Comparison of ENCODE assay signal across 8 mouse cellular contexts in the genomic region with DNA sequence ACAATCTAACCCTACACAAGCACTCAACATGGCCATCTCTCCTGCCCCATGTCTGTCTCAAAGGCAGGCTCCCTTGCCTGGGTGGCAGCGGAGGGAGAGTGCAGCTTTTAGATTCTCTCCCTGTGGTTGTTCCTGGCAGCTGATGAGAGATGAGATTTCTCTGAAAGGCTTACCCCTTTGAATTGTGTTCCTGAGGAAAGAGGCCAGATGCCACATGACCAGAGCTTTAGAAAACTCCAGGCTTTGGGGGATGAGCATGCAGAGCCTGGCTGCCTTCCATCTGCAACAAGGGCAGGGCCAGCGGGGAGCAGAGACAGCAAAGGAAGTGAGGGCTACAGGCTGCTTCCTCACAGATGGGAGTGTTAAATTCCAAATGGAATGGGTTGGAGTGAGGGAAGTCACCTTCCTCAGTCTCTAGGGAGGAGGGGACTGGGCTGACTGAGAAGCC. TPM values are rescaled to one million over a fixed set of nuclear protein-coding genes. Genes with fewer than 3 reads are reported as not detected.
DNase-seq lines count a peak whose midpoint lies in the region; ATAC-seq and TF ChIP-seq lines count a peak whose summit lies in the region.

No protein-coding gene starts in this region.

- in situ Hi-C loops in ES-E14 (cut with MboI; ENCODE audit: low sequenced_read_pairs in 2 of 2, unreplicated experiment in 2 of 2), result no loop called here

- no peak overlapping the region for H3K9ac ChIP-seq in ES-E14 (ENCODE audit: insufficient read depth, low read depth, low read length, poor library complexity, severe bottlenecking)
- no peak overlapping the region for H3K9ac ChIP-seq in hindbrain, embryonic 13.5 days
- no peak overlapping the region for H3K9ac ChIP-seq in stomach, embryonic 16.5 days (ENCODE audit: low read length)

- H3K4me3 ChIP-seq in ES-E14 (ENCODE audit: insufficient read depth in 1 of 2, low read depth in 1 of 2, low read length in 2 of 2, poor library complexity in 1 of 2, severe bottlenecking in 1 of 2), result no peak overlapping the region
- H3K4me3 ChIP-seq in hindbrain, embryonic 13.5 days, result no peak overlapping the region
- no peak overlapping the region for H3K4me3 ChIP-seq in stomach, embryonic 16.5 days (replicated peaks; ENCODE audit: low read length)

- H3K4me1 ChIP-seq in ES-E14 (ENCODE audit: control insufficient read depth in 2 of 2, insufficient read depth in 2 of 2, low read length in 2 of 2, poor library complexity in 1 of 2), result no peaks in the 10 kb centered on the region
- peaks cover 34% of the 10 kb centered on the region for H3K4me1 ChIP-seq in hindbrain, embryonic 13.5 days (replicated peaks)
- no peaks in the 10 kb centered on the region for H3K4me1 ChIP-seq in stomach, embryonic 16.5 days (ENCODE audit: control insufficient read depth, insufficient read depth, low read length)

- H3K27me3 ChIP-seq in hindbrain, embryonic 13.5 days, result no peaks in the 10 kb centered on the region
- H3K27me3 ChIP-seq in stomach, embryonic 16.5 days (ENCODE audit: control insufficient read depth, insufficient read depth, low read length), result no peaks in the 10 kb centered on the region

- H3K27ac ChIP-seq in ES-E14 (ENCODE audit: insufficient read depth, low read depth, low read length, poor library complexity, severe bottlenecking), result peak overlapping the region; percentile 19; the same call in 1 of the 2 replicates
- H3K27ac ChIP-seq in hindbrain, embryonic 13.5 days, result peak overlapping the region; percentile 76
- H3K27ac ChIP-seq in stomach, embryonic 16.5 days (ENCODE audit: low read length), result no peak overlapping the region

- H3K36me3 ChIP-seq in ES-E14 (ENCODE audit: control insufficient read depth, insufficient read depth, low read length, poor library complexity, severe bottlenecking), result no peaks in the 10 kb centered on the region
- no peaks in the 10 kb centered on the region for H3K36me3 ChIP-seq in hindbrain, embryonic 13.5 days
- H3K36me3 ChIP-seq in stomach, embryonic 16.5 days (ENCODE audit: control insufficient read depth, insufficient read depth, low read length), result no peaks in the 10 kb centered on the region

- 11% methylated on average over 2 of the region's 2 CpGs for WGBS in hindbrain, embryonic 13.5 days
- WGBS in stomach, embryonic 16.5 days, result 27% methylated on average over 2 of the region's 2 CpGs

- intact Hi-C loops in left cerebral cortex, postnatal 36 days (cut with DNase I), result no loop called here

- ATAC-seq in hindbrain, embryonic 13.5 days (ENCODE audit: low FRiP score), result peak; percentile 85
- 0 out of 2 replicates have a peak, but pooled peaks have one; percentile 25 for ATAC-seq in stomach, embryonic 16.5 days (ENCODE audit: insufficient read depth, low FRiP score)
- ATAC-seq in megakaryocyte, adult 5-6 weeks (ENCODE audit: poor library complexity, severe bottlenecking), result no peak

- DNase-seq in ES-E14 (ENCODE audit: low read depth, low spot score), result no peak
- DNase-seq in adrenal gland, adult 2 months, result peak; percentile 40
- peak; percentile 9 for DNase-seq in embryo, embryonic 9.5 days (ENCODE audit: extremely low spot score)
- peak; percentile 46 to 55 for DNase-seq in left cerebral cortex, postnatal 36 days (ENCODE audit: low spot score in 2 of 2)
- DNase-seq in thymus, postnatal 4 days, result no peak

- no peak overlapping the region for H3K4me2 ChIP-seq in hindbrain, embryonic 13.5 days
- H3K4me2 ChIP-seq in stomach, embryonic 16.5 days (ENCODE audit: low read depth, low read length), result no peak overlapping the region

- H3K9me3 ChIP-seq in ES-E14 (ENCODE audit: control insufficient read depth, insufficient read depth, low read depth, low read length), result no peaks in the 10 kb centered on the region
- no peaks in the 10 kb centered on the region for H3K9me3 ChIP-seq in hindbrain, embryonic 13.5 days
- H3K9me3 ChIP-seq in stomach, embryonic 16.5 days (replicated peaks; ENCODE audit: control insufficient read depth, low read length), result no peaks in the 10 kb centered on the region

TF ChIP-seq in ES-E14, 5 proteins besides CTCF, POLR2A, EP300 and RAD21:
- TF ChIP-seq HCFC1 (IDR thresholded peaks at IDR 0.05; ENCODE audit: borderline replicate concordance, insufficient read depth, low read length) (no peak), ZNF384 (IDR thresholded peaks at IDR 0.05; ENCODE audit: low read depth, low read length) (no peak), MAFK (IDR thresholded peaks at IDR 0.05; ENCODE audit: insufficient read depth, low read depth, low read length) (no peak), CHD2 (IDR thresholded peaks at IDR 0.05; ENCODE audit: low read depth, low read length) (no peak)

RNA-seq across cellular contexts. Expression of a gene that starts 26.7 kb away (rescaled TPM):
- 0.16 and 0.18 TPM in 2 replicates for total RNA-seq in ES-E14 (2012; rRNA removed)
- total RNA-seq in adrenal gland, adult 2 months (2021), result 1 to 10 TPM; 1.3 to 1.4 TPM
- polyA plus RNA-seq in adrenal gland, adult 2 months (2012; rRNA removed), result 1.4 and 2.5 TPM in 2 replicates
- 148 and 188 TPM in 2 replicates for polyA plus RNA-seq in hindbrain, embryonic 13.5 days (2015; fragmentation: Nextera tagmentation; extraction: Ambion mirVana)
- 100 to 1,000 TPM; 323 to 338 TPM for total RNA-seq in left cerebral cortex, postnatal 36 days (2021)
- polyA plus RNA-seq in stomach, embryonic 16.5 days (2015; fragmentation: Nextera tagmentation; extraction: Ambion mirVana), result 3.1 and 4.5 TPM in 2 replicates
- not detected in 2 replicates for total RNA-seq in megakaryocyte, adult 5-6 weeks (2015)
- total RNA-seq in megakaryocyte, adult 5-6 weeks (2017), result not detected in 2 replicates

Comparison
In these comparisons a context has a peak if more than half of its experiments do, and no peak if none do; other contexts are left out.
1. DNase-seq: peak in adrenal gland, adult 2 months (single experiment), embryo, embryonic 9.5 days (single experiment) and left cerebral cortex, postnatal 36 days (2 of 2); none in ES-E14 (single experiment) and thymus, postnatal 4 days (single experiment).
2. RNA of a gene that starts 26.7 kb away (total RNA-seq): 323 to 338 TPM in left cerebral cortex, postnatal 36 days; 1.3 to 1.4 TPM in adrenal gland, adult 2 months, 0.16 to 0.18 TPM in ES-E14 and not detected in megakaryocyte, adult 5-6 weeks; every median in the first group is over 100 times any median in the second.